In the genomic region with DNA sequence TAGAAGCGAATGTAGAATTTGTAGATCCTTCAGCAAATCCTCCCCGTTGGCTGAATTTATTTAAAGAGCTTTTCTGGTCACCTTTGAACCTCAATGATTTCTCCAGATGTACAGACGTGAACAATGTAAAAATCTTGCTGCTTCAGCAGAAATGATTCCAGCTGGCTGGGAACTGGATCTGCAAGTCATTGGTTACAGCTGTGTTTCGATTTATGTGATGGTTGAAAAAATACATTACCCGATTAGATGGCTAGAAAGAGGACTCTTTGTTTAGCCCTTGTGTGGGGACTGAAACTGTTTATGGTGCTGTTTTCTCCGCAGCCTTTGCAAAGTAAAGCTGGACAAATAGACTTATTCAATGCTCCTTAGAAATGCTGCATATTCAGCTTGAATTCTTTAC, we compare ENCODE assay signal across 12 mouse cellular contexts. TPM values are rescaled to one million over a fixed set of nuclear protein-coding genes. Genes with fewer than 3 reads are reported as not detected.
DNase-seq lines count a peak whose midpoint lies in the region; ATAC-seq and TF ChIP-seq lines count a peak whose summit lies in the region.
"Had no signal": no experiment of that assay in that cellular context is flagged by ENCODE, and none has a peak within 500 bp of the region (broad histone marks: within the 10 kb centered on the region; RNA-seq: fewer than 3 reads in every experiment).

No protein-coding gene starts in this region.

- no peaks in the 10 kb centered on the region for H3K79me2 ChIP-seq in liver, adult 2 months (ENCODE audit: control insufficient read depth, insufficient read depth, low read length)

- H3K27me3 ChIP-seq in liver, adult 2 months (ENCODE audit: control insufficient read depth, insufficient read depth, low read length): no peaks in the 10 kb centered on the region
- no peaks in the 10 kb centered on the region for H3K27me3 ChIP-seq in liver, embryonic 12.5 days (replicated peaks)
- H3K27me3 ChIP-seq in embryonic facial prominence, embryonic 14.5 days (replicated peaks; ENCODE audit: control insufficient read depth, insufficient read depth, low read length): no peaks in the 10 kb centered on the region
- no peaks in the 10 kb centered on the region for H3K27me3 ChIP-seq in hindbrain, embryonic 14.5 days (ENCODE audit: control insufficient read depth, insufficient read depth, low read length)
- no peaks in the 10 kb centered on the region for H3K27me3 ChIP-seq in neural tube, embryonic 12.5 days (replicated peaks)
- H3K27me3 ChIP-seq in thymus, adult 2 months (ENCODE audit: control insufficient read depth, insufficient read depth, low read length): no peaks in the 10 kb centered on the region

- H3K4me1 ChIP-seq in liver, adult 2 months (ENCODE audit: control insufficient read depth, insufficient read depth, low read length): no peaks in the 10 kb centered on the region
- H3K4me1 ChIP-seq in liver, embryonic 12.5 days: no peaks in the 10 kb centered on the region
- peaks cover 8% of the 10 kb centered on the region for H3K4me1 ChIP-seq in embryonic facial prominence, embryonic 14.5 days (ENCODE audit: control insufficient read depth, insufficient read depth, low read length)
- H3K4me1 ChIP-seq in hindbrain, embryonic 14.5 days (replicated peaks; ENCODE audit: control insufficient read depth, insufficient read depth, low read length): peaks cover 14% of the 10 kb centered on the region
- peaks cover 13% of the 10 kb centered on the region for H3K4me1 ChIP-seq in neural tube, embryonic 12.5 days
- H3K4me1 ChIP-seq in thymus, adult 2 months (replicated peaks; ENCODE audit: control insufficient read depth, insufficient read depth, low read length): no peaks in the 10 kb centered on the region

- TF ChIP-seq CTCF in liver, adult 2 months (IDR thresholded peaks at IDR 0.05; ENCODE audit: low read depth, low read length): no peak
- TF ChIP-seq CTCF in thymus, adult 2 months (IDR thresholded peaks at IDR 0.05; ENCODE audit: borderline replicate concordance, control insufficient read depth, extremely low read depth, insufficient read depth, low read length, poor library complexity): no peak

- no peak for ATAC-seq in liver, embryonic 12.5 days
- ATAC-seq in embryonic facial prominence, embryonic 14.5 days (ENCODE audit: low read depth): peak; percentile 85
- ATAC-seq in hindbrain, embryonic 14.5 days (ENCODE audit: low FRiP score): 0 out of 2 replicates have a peak, but pooled peaks have one; percentile 7
- peak; percentile 78 for ATAC-seq in neural tube, embryonic 12.5 days (ENCODE audit: low FRiP score, low read depth)

- no peak for TF ChIP-seq POLR2A in liver, adult 2 months (IDR thresholded peaks at IDR 0.05; ENCODE audit: extremely low read depth, insufficient read depth, low read length)
- TF ChIP-seq POLR2A in thymus, adult 2 months (IDR thresholded peaks at IDR 0.05; ENCODE audit: control insufficient read depth, extremely low read depth, insufficient read depth, low read length, poor library complexity): no peak

- no peak overlapping the region for H3K9ac ChIP-seq in liver, adult 2 months (ENCODE audit: low read depth, low read length)
- no peak overlapping the region for H3K9ac ChIP-seq in liver, embryonic 12.5 days
- no peak overlapping the region for H3K9ac ChIP-seq in embryonic facial prominence, embryonic 14.5 days (ENCODE audit: low read depth, low read length)
- H3K9ac ChIP-seq in hindbrain, embryonic 14.5 days: 0 out of 2 replicates have a peak overlapping the region, but pooled peaks have one; percentile 34
- peak overlapping the region; percentile 40; the same call in 1 of the 2 replicates for H3K9ac ChIP-seq in neural tube, embryonic 12.5 days

- no peak overlapping the region for H3K4me3 ChIP-seq in liver, adult 2 months (ENCODE audit: insufficient read depth, low read depth, low read length)
- H3K4me3 ChIP-seq in liver, embryonic 12.5 days: no peak overlapping the region
- no peak overlapping the region for H3K4me3 ChIP-seq in embryonic facial prominence, embryonic 14.5 days (ENCODE audit: low read depth, low read length)
- no peak overlapping the region for H3K4me3 ChIP-seq in hindbrain, embryonic 14.5 days (replicated peaks; ENCODE audit: low read length)
- H3K4me3 ChIP-seq in neural tube, embryonic 12.5 days: no peak overlapping the region
- no peak overlapping the region for H3K4me3 ChIP-seq in thymus, adult 2 months (ENCODE audit: control insufficient read depth, insufficient read depth, low read length)

- no peak overlapping the region for H3K4me2 ChIP-seq in liver, embryonic 12.5 days
- peak overlapping the region; percentile 38 for H3K4me2 ChIP-seq in embryonic facial prominence, embryonic 14.5 days (ENCODE audit: low read depth, low read length)
- H3K4me2 ChIP-seq in hindbrain, embryonic 14.5 days (replicated peaks): peak overlapping the region; percentile 22
- peak overlapping the region; percentile 34 for H3K4me2 ChIP-seq in neural tube, embryonic 12.5 days (replicated peaks)

- H3K9me3 ChIP-seq in liver, embryonic 12.5 days (replicated peaks): no peaks in the 10 kb centered on the region
- H3K9me3 ChIP-seq in embryonic facial prominence, embryonic 14.5 days (ENCODE audit: control insufficient read depth, low read length): no peaks in the 10 kb centered on the region
- H3K9me3 ChIP-seq in hindbrain, embryonic 14.5 days (ENCODE audit: control insufficient read depth, low read length): no peaks in the 10 kb centered on the region
- H3K9me3 ChIP-seq in neural tube, embryonic 12.5 days: no peaks in the 10 kb centered on the region

- no peak overlapping the region for H3K27ac ChIP-seq in liver, adult 2 months (replicated peaks; ENCODE audit: insufficient read depth, low read depth, low read length)
- no peak overlapping the region for H3K27ac ChIP-seq in liver, embryonic 12.5 days
- H3K27ac ChIP-seq in embryonic facial prominence, embryonic 14.5 days (replicated peaks; ENCODE audit: low read depth, low read length): peak overlapping the region; percentile 84
- peak overlapping the region; percentile 76 for H3K27ac ChIP-seq in hindbrain, embryonic 14.5 days
- H3K27ac ChIP-seq in neural tube, embryonic 12.5 days: peak overlapping the region; percentile 64
- H3K27ac ChIP-seq in thymus, adult 2 months (ENCODE audit: control insufficient read depth, insufficient read depth, low read length): no peak overlapping the region

- H3K36me3 ChIP-seq in liver, adult 2 months (ENCODE audit: control insufficient read depth, insufficient read depth, low read length): no peaks in the 10 kb centered on the region
- H3K36me3 ChIP-seq in liver, embryonic 12.5 days: no peaks in the 10 kb centered on the region
- H3K36me3 ChIP-seq in embryonic facial prominence, embryonic 14.5 days (ENCODE audit: control insufficient read depth, insufficient read depth, low read length): no peaks in the 10 kb centered on the region
- no peaks in the 10 kb centered on the region for H3K36me3 ChIP-seq in hindbrain, embryonic 14.5 days (replicated peaks; ENCODE audit: control insufficient read depth, insufficient read depth)
- no peaks in the 10 kb centered on the region for H3K36me3 ChIP-seq in neural tube, embryonic 12.5 days
- no peaks in the 10 kb centered on the region for H3K36me3 ChIP-seq in thymus, adult 2 months (ENCODE audit: control insufficient read depth, insufficient read depth, low read length)

- DNase-seq in liver, adult 2 months (ENCODE audit: extremely low read depth, low read depth, low spot score): peak; percentile 26
- peak; percentile 93 for DNase-seq in embryonic facial prominence, embryonic 14.5 days (ENCODE audit: low spot score)
- peak; percentile 57 for DNase-seq in hindbrain, embryonic 14.5 days (ENCODE audit: low spot score)
- no peak for DNase-seq in layer of hippocampus, adult 18-20 months (ENCODE audit: low spot score in 2 of 2)
- no peak for DNase-seq in cerebellum, postnatal 14 days
- DNase-seq in thymus, adult 2 months: no peak
- DNase-seq: layer of hippocampus, adult 9-11 months; thymus, postnatal 14 days had no signal

- 56% methylated on average over 6 of the region's 6 CpGs for whole genome bisulfite sequencing in liver, adult 2 months
- 65% methylated on average over 6 of the region's 6 CpGs for WGBS in liver, embryonic 12.5 days (ENCODE audit: insufficient replicate concordance)
- 10% methylated on average over 6 of the region's 6 CpGs for WGBS in embryonic facial prominence, embryonic 14.5 days
- WGBS in hindbrain, embryonic 14.5 days: 26% methylated on average over 6 of the region's 6 CpGs
- WGBS in neural tube, embryonic 12.5 days: 19% methylated on average over 6 of the region's 6 CpGs
- 89% methylated on average over 6 of the region's 6 CpGs for WGBS in thymus, adult 2 months

RNA-seq across cellular contexts. Expression of a gene that starts 34.6 kb away (rescaled TPM):
- not detected in 2 replicates for total RNA-seq in liver, adult 2 months (2014; rRNA removed)
- not detected in 2 replicates for polyA plus RNA-seq in liver, adult 2 months (2012; rRNA removed)
- not detected in 2 replicates for polyA plus RNA-seq in liver, embryonic 12.5 days (2016; fragmentation: Nextera tagmentation; extraction: Ambion mirVana)
- polyA plus RNA-seq in embryonic facial prominence, embryonic 14.5 days (2014; fragmentation: Nextera tagmentation; extraction: Ambion mirVana): not detected in 2 replicates
- not detected in 2 replicates for polyA plus RNA-seq in hindbrain, embryonic 14.5 days (2014; fragmentation: Nextera tagmentation; extraction: Ambion mirVana)
- not detected in 2 replicates for polyA plus RNA-seq in neural tube, embryonic 12.5 days (2016; fragmentation: Nextera tagmentation; extraction: Ambion mirVana)
- not detected for total RNA-seq in layer of hippocampus, adult 18-20 months (2021)
- polyA plus RNA-seq in thymus, adult 2 months (2012; rRNA removed): not detected in 2 replicates
- total RNA-seq: common myeloid progenitor, adult 5-6 weeks; neutrophil, adult 5-6 weeks had no signal

Comparison
In these comparisons a context has a peak if more than half of its experiments do, and no peak if none do; other contexts are left out.
1. DNase-seq: peak in liver, adult 2 months (single experiment), embryonic facial prominence, embryonic 14.5 days (single experiment) and hindbrain, embryonic 14.5 days (single experiment); none in layer of hippocampus, adult 18-20 months (0 of 2), cerebellum, postnatal 14 days (0 of 2) and thymus, adult 2 months (single experiment).
2. H3K27ac ChIP-seq: peak in embryonic facial prominence, embryonic 14.5 days (single experiment), hindbrain, embryonic 14.5 days (single experiment) and neural tube, embryonic 12.5 days (single experiment); none in liver, adult 2 months (single experiment), liver, embryonic 12.5 days (single experiment) and thymus, adult 2 months (single experiment).
3. H3K9ac ChIP-seq: peak in hindbrain, embryonic 14.5 days (single experiment) and neural tube, embryonic 12.5 days (single experiment); none in liver, adult 2 months (single experiment), liver, embryonic 12.5 days (single experiment) and embryonic facial prominence, embryonic 14.5 days (single experiment).